Mouse (Mus musculus) lung, embryonic 15.5 days (tissue): ENCODE data around the gene Agpat1. TPM values are rescaled to one million over a fixed set of nuclear protein-coding genes. Genes with fewer than 3 reads are reported as not detected.

Source experiments
- ATAC-seq: fragments of 200-750 bp; cut with Nextera tagmentation; 2 replicates; pipeline ENCODE4 v1.8.0; 2017; ENCODE audit warnings: moderate number of reproducible peaks, borderline replicate concordance; ENCODE audit not compliant: low FRiP score, low TSS enrichment; ENCODE audit errors: extremely low read depth
- H3K27ac ChIP-seq: fragments of 300-500 bp; sonication (generic); 2 replicates; pipeline ENCODE4 v1.5.1; 2015; ENCODE audit warnings: moderate library complexity, mild to moderate bottlenecking, inconsistent platforms
- H3K27me3 ChIP-seq: fragments of 300-500 bp; sonication (generic); 2 replicates; pipeline ENCODE4 v1.6.1; 2015; ENCODE audit warnings: inconsistent platforms
- H3K36me3 ChIP-seq: fragments of 300-500 bp; sonication (generic); 2 replicates; pipeline ENCODE4 v1.6.1; 2015; ENCODE audit warnings: inconsistent platforms
- H3K4me1 ChIP-seq: fragments of 300-500 bp; sonication (generic); 2 replicates; pipeline ENCODE4 v1.6.1; 2015; ENCODE audit warnings: inconsistent platforms
- H3K4me2 ChIP-seq: fragments of 300-500 bp; sonication (generic); 2 replicates; pipeline ENCODE4 v1.6.1; 2015; ENCODE audit warnings: inconsistent platforms, mild to moderate bottlenecking, moderate library complexity
- H3K4me3 ChIP-seq: fragments of 300-500 bp; sonication (generic); 2 replicates; pipeline ENCODE4 v1.5.1; 2015; ENCODE audit warnings: mild to moderate bottlenecking, inconsistent platforms
- H3K9ac ChIP-seq: fragments of 300-500 bp; sonication (generic); 2 replicates; pipeline ENCODE4 v1.6.1; 2015; ENCODE audit warnings: inconsistent platforms
- H3K9me3 ChIP-seq: fragments of 300-500 bp; sonication (generic); 2 replicates; pipeline ENCODE4 v1.6.1; 2016; ENCODE audit warnings: inconsistent platforms
- WGBS: fragments of 180-500 bp; shearing (Covaris S2); methylation state at CpG from one replicate; pipeline ENCODE4 v1.1.7; 2015; 5-methylcytosine and 5-hydroxymethylcytosine counted together
- polyA plus RNA-seq: library from polyadenylated mRNA; unstranded; fragments of >200 nt; fragmentation: Nextera tagmentation; extraction: Ambion mirVana; gene quantifications from 2 replicates; pipeline ENCODE4 v1.2.1, GENCODE M21; 2015

Agpat1 gene
- polyA plus RNA-seq, 1 experiment from 2014 or later: 51.9 TPM

DNA sequence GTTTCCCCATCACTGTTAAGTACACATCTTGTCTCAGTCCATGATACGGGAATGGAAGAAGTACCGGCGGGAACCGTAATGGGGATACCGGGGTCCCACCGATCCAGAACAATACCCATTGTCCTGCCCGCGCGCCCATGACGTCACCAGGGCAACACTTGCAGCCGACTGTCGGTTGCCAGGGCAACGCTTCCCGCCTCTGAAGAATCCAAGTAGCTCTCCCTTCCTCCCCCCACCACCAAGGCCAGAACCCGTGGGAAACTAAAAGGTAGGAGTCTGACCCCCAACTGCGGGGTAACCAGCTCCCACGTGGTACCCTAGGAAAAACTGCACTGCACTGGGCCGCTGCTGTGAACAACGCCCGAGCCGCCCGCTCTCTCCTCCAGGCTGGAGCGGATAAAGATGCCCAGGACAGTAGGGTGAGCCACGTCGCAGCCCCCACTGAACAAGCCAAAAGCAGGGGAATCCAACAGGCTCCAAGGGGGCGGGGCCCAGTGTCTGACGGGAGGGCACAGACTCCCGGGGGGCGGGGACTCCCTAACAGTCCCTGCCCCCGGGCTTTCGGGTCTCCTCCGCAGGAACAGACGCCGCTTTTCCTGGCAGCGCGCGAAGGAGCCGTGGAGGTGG is 17.2 kb upstream of the Agpat1 start:
- ATAC-seq: peak; percentile 82
- 2% methylated on average over 38 of the region's 38 CpGs for WGBS
- peak overlapping the region; percentile 98 for H3K9ac ChIP-seq
- H3K4me2 ChIP-seq: peak overlapping the region; percentile 96
- no peaks in the 10 kb centered on the region for H3K27me3 ChIP-seq
- H3K27ac ChIP-seq: peak overlapping the region; percentile 99
- peaks cover 51% of the 10 kb centered on the region for H3K4me1 ChIP-seq
- no peaks in the 10 kb centered on the region for H3K36me3 ChIP-seq
- peak overlapping the region; percentile 83 for H3K4me3 ChIP-seq
- no peaks in the 10 kb centered on the region for H3K9me3 ChIP-seq

GRCm38 (mm10) chr17:34587423-34587811 is 16.6 kb upstream of the Agpat1 start:
- Histone ChIP-seq H3K9ac (peak overlapping the region; percentile 98), H3K4me2 (peak overlapping the region; percentile 96), H3K4me3 (peak overlapping the region; percentile 83), H3K9me3 (no peaks in the 10 kb centered on the region), H3K27me3 (no peaks in the 10 kb centered on the region), H3K4me1 (peaks cover 51% of the 10 kb centered on the region), H3K27ac (peak overlapping the region; percentile 99), H3K36me3 (no peaks in the 10 kb centered on the region)
- under 1% methylated on average over 48 of the region's 50 CpGs for WGBS
- ATAC-seq: peak; percentile 84

DNA sequence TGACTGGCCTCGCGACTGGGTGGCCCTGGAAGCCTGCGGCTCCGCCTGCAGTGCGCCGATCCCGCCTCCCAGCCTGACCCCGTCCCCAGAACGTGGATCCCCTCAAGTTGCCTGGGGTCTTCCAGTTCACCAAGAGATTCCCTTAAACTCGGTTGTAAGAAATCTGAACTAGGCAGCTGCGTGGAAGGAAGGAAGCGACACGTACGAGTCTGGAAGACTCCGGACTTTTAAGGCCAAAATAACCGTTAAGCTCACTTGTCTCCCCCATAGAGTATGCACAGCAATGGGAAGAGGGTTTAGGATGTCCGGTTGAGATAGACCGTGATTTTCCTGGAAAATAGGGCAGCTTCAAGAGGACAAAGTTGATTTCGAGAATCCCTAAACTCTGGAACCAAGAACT is 16.2 kb upstream of the Agpat1 start:
- Histone ChIP-seq H3K27ac (peak overlapping the region; percentile 99), H3K4me1 (peaks cover 51% of the 10 kb centered on the region), H3K9ac (peak overlapping the region; percentile 98), H3K27me3 (no peaks in the 10 kb centered on the region), H3K4me3 (peak overlapping the region; percentile 83), H3K36me3 (no peaks in the 10 kb centered on the region), H3K9me3 (no peaks in the 10 kb centered on the region), H3K4me2 (peak overlapping the region; percentile 96)
- no peak for ATAC-seq
- WGBS: 2% methylated on average over 19 of the region's 19 CpGs

DNA sequence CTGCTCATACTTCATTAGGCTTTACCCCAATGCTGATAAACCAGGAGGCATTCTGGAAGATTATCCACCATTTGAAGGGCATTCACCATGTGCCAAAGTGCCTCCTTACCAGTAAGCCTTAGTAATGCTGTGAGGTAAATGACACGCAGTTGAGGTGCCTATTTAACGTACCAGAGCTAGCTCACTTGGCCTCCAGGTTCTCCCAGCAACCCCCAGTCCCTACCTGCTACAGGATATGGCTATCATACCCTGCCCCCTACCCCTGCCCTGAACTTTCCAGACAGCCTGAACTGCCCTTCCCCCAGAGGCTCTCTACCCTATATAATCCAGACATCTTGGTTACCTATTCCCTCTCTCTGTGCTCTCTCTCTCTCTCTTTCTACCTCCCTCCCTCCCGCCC is 15.3 kb upstream of the Agpat1 start:
- Histone ChIP-seq H3K9ac (0 out of 2 replicates have a peak overlapping the region, but pooled peaks have one; percentile 98), H3K4me1 (peaks cover 58% of the 10 kb centered on the region), H3K4me3 (no peak overlapping the region; the same call in 1 of the 2 replicates), H3K36me3 (no peaks in the 10 kb centered on the region), H3K9me3 (no peaks in the 10 kb centered on the region), H3K27ac (no peak overlapping the region), H3K27me3 (no peaks in the 10 kb centered on the region), H3K4me2 (peak overlapping the region; percentile 96)
- ATAC-seq: no peak
- WGBS: 69% methylated on average over 3 of the region's 3 CpGs

DNA sequence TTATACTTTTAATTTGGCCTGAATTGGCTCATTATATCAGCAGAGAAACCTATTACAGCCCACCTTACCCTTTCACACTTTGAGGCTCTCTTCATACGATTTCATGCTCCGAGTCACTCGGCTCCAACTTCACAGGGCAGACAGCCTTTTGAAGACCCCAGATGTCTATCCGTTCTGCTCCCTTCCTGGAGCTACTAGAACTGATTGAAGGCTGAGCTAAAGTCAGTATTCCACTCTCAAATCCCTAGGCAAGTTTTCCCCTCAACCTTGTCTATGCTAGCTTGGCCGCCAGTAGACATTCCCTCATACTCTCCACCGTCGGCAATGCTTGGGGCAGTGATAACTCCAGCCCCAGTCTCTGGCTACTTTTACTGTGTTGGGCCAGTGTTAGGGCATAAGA is 14.9 kb upstream of the Agpat1 start:
- Histone ChIP-seq H3K9me3 (no peaks in the 10 kb centered on the region), H3K27ac (peak overlapping the region; percentile 96), H3K4me2 (peak overlapping the region; percentile 96), H3K4me3 (peak overlapping the region; percentile 19), H3K27me3 (no peaks in the 10 kb centered on the region), H3K9ac (no peak overlapping the region), H3K36me3 (0 out of 2 replicates have a peak, but pooled peaks cover 2% of the 10 kb centered on the region), H3K4me1 (peaks cover 62% of the 10 kb centered on the region)
- no peak for ATAC-seq
- WGBS: 37% methylated on average over 7 of the region's 7 CpGs

- Histone ChIP-seq H3K9ac (peak within 1 kb of the TSS; percentile 98), H3K4me1 (peaks cover 67% of the 10 kb centered on the region), H3K27me3 (no peaks in the 10 kb centered on the region), H3K4me2 (peak within 1 kb of the TSS; percentile 96), H3K9me3 (no peaks in the 10 kb centered on the region), H3K27ac (peak within 1 kb of the TSS; percentile 96), H3K36me3 (peaks cover 7% of the 10 kb centered on the region), H3K4me3 (peak within 1 kb of the TSS; percentile 19)
- WGBS: under 1% methylated on average over 7 of the region's 7 CpGs
- no peak for ATAC-seq
Measured at GRCm38 (mm10) chr17:34589681-34590101, 14.4 kb upstream of the Agpat1 start, which contains the start of gene Gpsm3. Gene Gpsm3 (plus strand): TSS chr17:34589806.

DNA sequence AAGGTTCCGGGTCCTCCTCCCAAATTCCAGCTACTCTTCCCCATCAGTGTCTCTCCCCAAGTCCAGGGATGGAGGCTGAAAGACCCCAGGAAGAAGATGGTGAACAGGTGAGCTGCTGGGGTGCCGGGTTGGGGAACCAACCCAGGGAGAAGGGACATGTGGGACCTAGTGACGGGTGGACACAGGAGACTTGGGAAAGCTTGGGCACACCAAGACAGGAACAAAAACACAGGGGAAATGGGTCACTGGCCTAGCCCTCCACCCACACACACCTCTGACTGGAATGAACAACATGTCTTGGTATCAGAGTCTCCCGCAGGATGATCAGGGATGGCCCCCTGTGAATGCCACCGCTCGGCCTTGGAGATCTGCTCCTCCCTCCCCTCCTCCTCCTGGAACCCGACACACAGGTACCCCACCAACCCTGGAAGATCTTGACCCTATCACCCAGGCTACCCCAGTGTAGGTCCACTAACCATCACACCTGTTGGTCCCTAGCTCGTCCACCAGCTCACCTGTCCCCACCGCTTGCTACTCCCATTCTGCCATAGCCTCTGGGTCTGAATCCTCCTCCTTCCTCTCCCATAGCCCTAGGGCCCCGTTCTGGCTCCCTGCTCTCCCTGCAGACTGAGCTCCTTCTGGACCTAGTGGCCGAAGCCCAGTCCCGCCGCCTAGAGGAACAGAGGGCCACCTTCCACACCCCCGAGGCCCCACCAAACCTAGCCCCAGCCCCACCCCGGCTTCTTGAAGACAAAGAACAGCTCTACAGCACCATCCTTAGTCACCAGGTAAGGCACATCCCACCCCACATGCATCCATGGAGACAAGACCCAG is 13.7 kb upstream of the Agpat1 start:
- no peaks in the 10 kb centered on the region for H3K27me3 ChIP-seq
- peak overlapping the region; percentile 96 for H3K4me2 ChIP-seq
- 68% methylated on average over 15 of the region's 15 CpGs for WGBS
- peak overlapping the region; percentile 29 for H3K9ac ChIP-seq
- peaks cover 73% of the 10 kb centered on the region for H3K4me1 ChIP-seq
- ATAC-seq: no peak
- no peaks in the 10 kb centered on the region for H3K9me3 ChIP-seq
- peak overlapping the region; percentile 19 for H3K4me3 ChIP-seq
- peak overlapping the region; percentile 96 for H3K27ac ChIP-seq
- H3K36me3 ChIP-seq: peaks cover 14% of the 10 kb centered on the region

- Histone ChIP-seq H3K36me3 (peaks cover 21% of the 10 kb centered on the region), H3K27me3 (no peaks in the 10 kb centered on the region), H3K4me2 (peak within 1 kb of the TSS; percentile 96), H3K9ac (peak within 1 kb of the TSS; percentile 93), H3K4me3 (peak within 1 kb of the TSS; percentile 87), H3K4me1 (peaks cover 74% of the 10 kb centered on the region), H3K27ac (peak within 1 kb of the TSS; percentile 96), H3K9me3 (no peaks in the 10 kb centered on the region)
- ATAC-seq: 0 out of 2 replicates have a peak, but pooled peaks have one; percentile 2
- WGBS: 5% methylated on average over 21 of the region's 21 CpGs
Measured at GRCm38 (mm10) chr17:34591029-34591993, 12.8 kb upstream of the Agpat1 start, which contains the start of gene Pbx2. Gene Pbx2 (plus strand): TSS chr17:34591266.

- no peaks in the 10 kb centered on the region for H3K9me3 ChIP-seq
- peak overlapping the region; percentile 96 for H3K4me2 ChIP-seq
- H3K27ac ChIP-seq: peak overlapping the region; percentile 96
- H3K36me3 ChIP-seq: peaks cover 23% of the 10 kb centered on the region
- no peaks in the 10 kb centered on the region for H3K27me3 ChIP-seq
- H3K4me1 ChIP-seq: peaks cover 76% of the 10 kb centered on the region
- H3K9ac ChIP-seq: peak overlapping the region; percentile 93
- peak; percentile 53 for ATAC-seq
- WGBS: under 1% methylated on average over 25 of the region's 35 CpGs
- H3K4me3 ChIP-seq: peak overlapping the region; percentile 87
Measured at GRCm38 (mm10) chr17:34591994-34592375, 12.1 kb upstream of the Agpat1 start.

- WGBS: 1% methylated on average over 32 of the region's 32 CpGs
- Histone ChIP-seq H3K27me3 (no peaks in the 10 kb centered on the region), H3K9me3 (no peaks in the 10 kb centered on the region), H3K36me3 (peaks cover 23% of the 10 kb centered on the region), H3K27ac (peak overlapping the region; percentile 96), H3K9ac (peak overlapping the region; percentile 93), H3K4me1 (peaks cover 81% of the 10 kb centered on the region), H3K4me2 (peak overlapping the region; percentile 96), H3K4me3 (peak overlapping the region; percentile 87)
- no peak for ATAC-seq
Measured at GRCm38 (mm10) chr17:34592581-34593549, 11.2 kb upstream of the Agpat1 start.
